Mouse (Mus musculus) thymus, adult 2 months (tissue): Measurements from ENCODE around the gene Nup62.
"Not testable (repeated sequence)": the region's sequence is repeated elsewhere in the genome, so short reads cannot be mapped to it uniquely, and the experiment has no call there.

Experiments
- CTCF ChIP-seq: fragments of 200-500 bp; IDR thresholded peaks from 2 replicates; pipeline ENCODE4 v1.5.1; 2012; ENCODE audit warnings: mild to moderate bottlenecking, control low read depth, low read length, moderate library complexity, borderline replicate concordance; ENCODE audit not compliant: control insufficient read depth, poor library complexity, insufficient read depth; ENCODE audit errors: extremely low read depth
- POLR2A ChIP-seq: fragments of 200-500 bp; IDR thresholded peaks from 2 replicates; pipeline ENCODE4 v1.6.1; 2012; ENCODE audit warnings: mild to moderate bottlenecking, low read length, control low read depth, moderate library complexity; ENCODE audit not compliant: control insufficient read depth, poor library complexity, insufficient read depth; ENCODE audit errors: extremely low read depth

- not testable (repeated sequence) for TF ChIP-seq CTCF, POLR2A
Measured at GRCm38 (mm10) chr7:44871774-44872173, 55.9 kb downstream of the Nup62 start.
